28 mouse cellular contexts compared by ENCODE assay signal in genomic region chr1:83362168-83362567, GRCm38 (mm10). TPM values are rescaled to one million over a fixed set of nuclear protein-coding genes. Genes with fewer than 3 reads are reported as not detected.
A peak's percentile ranks its signal among the peaks of the same experiment; 100 is the strongest.
DNase-seq lines count a peak whose midpoint lies in the region; ATAC-seq lines count a peak whose summit lies in the region.
"Had no signal": no experiment of that assay in that cellular context is flagged by ENCODE, and none has a peak within 500 bp of the region (broad histone marks: within the 10 kb centered on the region; RNA-seq: fewer than 3 reads in every experiment).

No protein-coding gene starts in this region.

- no peaks in the 10 kb centered on the region for H3K9me3 ChIP-seq in kidney, embryonic 15.5 days (replicated peaks)
- H3K9me3 ChIP-seq: embryonic facial prominence, embryonic 10.5 days; embryonic facial prominence, embryonic 15.5 days; forebrain, embryonic 13.5 days; heart, embryonic 12.5 days; liver, embryonic 12.5 days had no signal

- WGBS in kidney, embryonic 15.5 days = 80% methylated on average over 6 of the region's 6 CpGs

- H3K4me3 ChIP-seq in kidney, embryonic 15.5 days (replicated peaks) = no peak overlapping the region
- H3K4me3 ChIP-seq: embryonic facial prominence, embryonic 10.5 days; embryonic facial prominence, embryonic 15.5 days; forebrain, embryonic 13.5 days; gastrocnemius, adult 2 months; heart, adult 2 months; heart, embryonic 12.5 days; left cerebral cortex, adult 2 months; liver, embryonic 12.5 days had no signal

- no peak overlapping the region for H3K9ac ChIP-seq in kidney, embryonic 15.5 days
- H3K9ac ChIP-seq: embryonic facial prominence, embryonic 15.5 days; forebrain, embryonic 13.5 days; heart, embryonic 12.5 days; hindbrain, embryonic 14.5 days; liver, embryonic 12.5 days; liver, postnatal 0 days had no signal

- DNase-seq in left cerebral cortex, postnatal 4 days = peak; percentile 5
- DNase-seq in left cerebral cortex, adult 9 months (ENCODE audit: low spot score in 2 of 2) = no peak
- peak; percentile 29 for DNase-seq in cerebellum, adult 11 months
- DNase-seq in cerebellum, adult 9-10 months = peak; percentile 69
- DNase-seq in cerebellum, postnatal 36 days = peak; percentile 47
- DNase-seq in urinary bladder, postnatal 25 days (ENCODE audit: low spot score) = no peak
- DNase-seq in lung, postnatal 36 days = no peak
- DNase-seq: adrenal gland, postnatal 10 days; B cell, adult 2 months; gastrocnemius, adult 2 months; gastrocnemius, postnatal 36 days; heart, adult 2 months; kidney, adult 9 months; kidney, postnatal 14 days; liver, postnatal 0 days; thymus, postnatal 4 days had no signal

- no peaks in the 10 kb centered on the region for H3K4me1 ChIP-seq in kidney, embryonic 15.5 days
- H3K4me1 ChIP-seq: embryonic facial prominence, embryonic 10.5 days; embryonic facial prominence, embryonic 15.5 days; forebrain, embryonic 13.5 days; liver, embryonic 12.5 days had no signal

- H3K4me2 ChIP-seq in kidney, embryonic 15.5 days = no peak overlapping the region
- H3K4me2 ChIP-seq: embryonic facial prominence, embryonic 15.5 days; forebrain, embryonic 13.5 days; heart, embryonic 12.5 days; hindbrain, embryonic 14.5 days; liver, embryonic 12.5 days; midbrain, embryonic 11.5 days had no signal

- no peak for ATAC-seq in kidney, embryonic 15.5 days (replicated peaks; ENCODE audit: low FRiP score)
- ATAC-seq: forebrain, embryonic 13.5 days; intestine, postnatal 0 days; liver, embryonic 12.5 days; liver, postnatal 0 days had no signal

- H3K27ac ChIP-seq in kidney, embryonic 15.5 days = no peak overlapping the region
- H3K27ac ChIP-seq: embryonic facial prominence, embryonic 10.5 days; embryonic facial prominence, embryonic 15.5 days; forebrain, embryonic 13.5 days; gastrocnemius, adult 2 months; heart, adult 2 months; hindbrain, embryonic 14.5 days; left cerebral cortex, adult 2 months; liver, embryonic 12.5 days had no signal

- intact Hi-C loops in left cerebral cortex, postnatal 4 days (cut with DNase I) = no loop called here

- H3K27me3 ChIP-seq in kidney, embryonic 15.5 days = no peaks in the 10 kb centered on the region
- H3K27me3 ChIP-seq: embryonic facial prominence, embryonic 15.5 days; forebrain, embryonic 13.5 days; heart, embryonic 12.5 days; liver, embryonic 12.5 days had no signal

- H3K36me3 ChIP-seq in kidney, embryonic 15.5 days = no peaks in the 10 kb centered on the region
- H3K36me3 ChIP-seq: embryonic facial prominence, embryonic 10.5 days; embryonic facial prominence, embryonic 15.5 days; heart, embryonic 12.5 days; liver, embryonic 12.5 days had no signal

RNA-seq across cellular contexts. Expression of gene Sphkap, which starts 45.8 kb away (rescaled TPM):
- 100 to 1,000 TPM; 104 to 110 TPM for total RNA-seq in left cerebral cortex, postnatal 4 days (2021)
- 0.05 and 0.17 TPM in 2 replicates for polyA plus RNA-seq in kidney, embryonic 15.5 days (2015; fragmentation: Nextera tagmentation; extraction: Ambion mirVana)
- total RNA-seq: hematopoietic stem cell, adult 5-6 weeks; megakaryocyte, adult 5-6 weeks had no signal
- polyA plus RNA-seq: liver, postnatal 0 days had no signal

Comparison
In these comparisons a context has a peak if more than half of its experiments do, and no peak if none do; other contexts are left out.
1. DNase-seq: peak in left cerebral cortex, postnatal 4 days (single experiment), cerebellum, adult 11 months (single experiment), cerebellum, adult 9-10 months (single experiment) and cerebellum, postnatal 36 days (2 of 2); none in left cerebral cortex, adult 9 months (0 of 2), urinary bladder, postnatal 25 days (single experiment) and lung, postnatal 36 days (single experiment).